Mouse (Mus musculus): ENCODE measurements at regions not wholly inside any gene's neighbourhood (a gene's known extent, or its start where the extent isn't known, plus 50 kb on each side); places are given as distances from the start of the nearest gene placed in this dataset.
A peak's percentile ranks its signal among the peaks of the same experiment; 100 is the strongest.

DNA sequence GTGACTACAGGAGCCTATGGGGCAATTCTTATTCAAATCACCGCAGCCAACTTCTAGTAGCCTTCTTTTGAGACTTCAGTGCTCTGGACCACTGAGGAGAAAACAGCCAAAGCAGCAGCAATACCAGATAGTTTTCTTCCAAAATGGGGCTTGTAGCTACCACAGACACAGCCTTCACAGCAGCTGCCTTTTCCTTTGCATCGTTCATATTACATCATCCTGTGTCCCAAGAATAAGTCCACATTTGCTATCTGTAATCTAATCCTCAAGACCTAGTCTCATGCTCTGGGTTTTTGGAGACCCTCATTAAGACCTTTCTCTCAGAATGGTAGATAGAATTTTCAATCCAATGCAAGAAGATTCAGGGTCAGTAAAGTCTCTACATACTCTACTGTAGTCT is 258.2 kb upstream of the Rbms1 start:
- no peak for DNase-seq

DNA sequence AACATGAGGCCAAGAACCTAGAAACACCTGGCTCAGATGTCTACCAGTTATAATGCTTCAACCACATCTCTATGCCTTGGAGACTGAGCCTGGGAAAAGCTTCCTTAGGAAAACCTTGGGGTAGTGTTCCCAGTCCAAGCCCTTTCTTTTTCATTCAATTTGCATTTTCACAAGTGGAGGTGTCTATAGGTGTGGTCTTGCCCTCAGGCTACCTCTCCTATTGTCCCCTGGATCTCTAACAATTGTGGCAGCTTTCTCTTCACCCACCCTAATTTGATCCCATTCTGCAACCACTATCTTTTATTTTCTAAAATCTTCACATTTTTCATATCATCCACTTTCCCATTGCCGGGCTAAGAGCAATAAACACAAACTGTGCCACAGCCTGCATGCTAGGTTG is 251.0 kb upstream of the Rbms1 start:
- DNase-seq = no peak

DNA sequence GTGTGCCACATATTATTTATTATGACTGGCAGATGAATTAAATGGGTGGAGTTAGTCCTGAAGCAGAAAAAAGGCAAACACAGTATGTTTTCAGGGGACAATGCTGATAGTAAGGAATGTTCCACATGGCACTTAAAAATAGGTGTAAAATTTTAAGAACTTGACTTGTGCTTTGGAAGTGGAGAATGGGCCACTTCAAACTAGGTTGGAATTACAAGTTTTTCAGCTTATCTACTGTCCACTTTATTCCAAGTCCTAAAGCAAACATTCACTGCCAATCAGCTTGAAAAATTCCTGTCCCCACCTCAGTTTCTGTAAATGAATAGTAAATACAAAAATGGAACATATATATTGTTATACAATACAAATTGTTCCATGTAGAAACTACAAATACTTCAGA is 238.4 kb upstream of the Rbms1 start:
- no peak for DNase-seq

DNA sequence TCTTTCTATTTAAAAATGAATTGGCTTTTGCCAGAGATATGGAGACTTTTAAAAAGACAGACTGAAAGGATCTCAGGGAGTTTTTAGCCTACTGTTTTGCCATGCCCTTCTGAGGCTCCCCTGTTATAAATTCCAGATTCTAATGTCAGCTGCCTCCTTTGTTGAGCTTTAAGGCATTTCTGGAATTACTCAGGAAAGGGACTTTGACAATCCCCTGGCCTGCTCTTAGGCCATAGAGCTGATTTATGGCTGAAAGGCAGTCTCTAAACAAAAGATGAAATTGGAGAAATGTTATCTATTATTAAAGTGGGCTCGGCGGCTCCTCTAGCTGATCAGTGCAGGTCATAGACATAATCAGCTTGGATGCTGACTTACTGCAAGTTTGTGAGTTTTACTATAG is 231.0 kb upstream of the Rbms1 start:
- DNase-seq = peak; percentile 5 to 16

DNA sequence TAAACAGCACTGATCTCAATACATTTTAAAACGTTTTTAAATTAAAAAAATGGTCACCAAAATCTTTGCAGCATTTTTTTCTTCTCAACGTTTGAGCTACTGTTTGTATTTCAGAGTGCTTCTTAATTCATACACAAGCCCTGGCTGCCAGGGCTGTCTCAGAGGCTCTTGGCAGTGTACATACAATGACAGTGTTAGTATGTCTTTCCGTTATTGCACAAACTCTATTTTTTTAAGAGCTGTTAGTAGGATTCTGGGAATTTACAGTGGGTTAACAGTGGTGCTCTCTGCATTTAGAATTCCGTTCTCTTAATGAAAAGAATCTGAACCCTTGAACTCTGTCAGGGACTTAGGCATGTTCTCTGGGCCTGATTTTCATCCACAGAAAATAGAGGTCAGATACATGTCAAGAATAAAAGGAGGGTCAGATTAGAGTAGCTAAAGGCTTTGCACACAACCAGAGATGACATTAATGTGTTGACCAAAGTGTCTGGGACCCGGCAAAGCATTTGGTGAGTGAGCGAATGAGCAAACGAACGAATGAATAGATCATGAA is 219.5 kb upstream of the Rbms1 start:
- no peak for DNase-seq

DNA sequence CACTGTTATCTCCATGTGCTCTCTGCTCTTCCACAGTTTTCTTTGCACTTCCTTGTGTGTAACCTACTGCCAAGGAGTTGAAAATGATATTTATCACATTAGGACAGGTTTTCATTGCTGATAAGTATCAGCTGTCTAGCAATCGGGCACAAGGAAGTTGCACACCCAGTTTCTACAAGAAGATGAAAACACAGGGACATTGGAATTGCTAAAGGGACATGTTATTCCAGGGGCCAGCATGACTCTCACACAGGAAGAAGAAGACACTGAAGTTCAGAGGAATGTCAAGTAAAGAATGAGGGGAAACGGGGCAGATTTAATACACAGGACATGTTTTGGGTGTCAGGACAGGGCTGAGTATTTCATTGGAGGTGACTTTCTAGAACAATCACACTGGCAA is 214.8 kb upstream of the Rbms1 start:
- DNase-seq = peak; percentile 4 to 44

DNA sequence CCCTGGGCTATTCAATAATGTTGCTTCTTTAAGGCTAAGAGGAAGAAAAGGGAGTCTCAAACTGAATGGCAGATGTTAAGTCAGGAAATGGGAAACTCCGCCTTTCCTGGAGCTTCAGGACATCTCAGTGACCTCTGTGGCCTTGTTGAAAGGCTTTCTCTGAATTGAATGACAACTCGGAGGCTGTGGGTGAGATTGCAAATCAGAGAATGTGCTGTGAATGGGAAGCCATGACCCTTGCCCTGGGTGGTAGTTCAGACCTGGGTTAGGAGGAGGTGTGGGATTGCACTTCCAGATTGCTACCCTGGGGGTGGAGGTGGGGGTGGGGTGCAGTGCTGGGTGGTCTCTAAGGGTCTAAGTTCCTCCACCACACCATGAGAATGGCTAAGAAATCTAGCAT is 213.8 kb upstream of the Rbms1 start:
- peak; percentile 49 to 66 for DNase-seq

DNA sequence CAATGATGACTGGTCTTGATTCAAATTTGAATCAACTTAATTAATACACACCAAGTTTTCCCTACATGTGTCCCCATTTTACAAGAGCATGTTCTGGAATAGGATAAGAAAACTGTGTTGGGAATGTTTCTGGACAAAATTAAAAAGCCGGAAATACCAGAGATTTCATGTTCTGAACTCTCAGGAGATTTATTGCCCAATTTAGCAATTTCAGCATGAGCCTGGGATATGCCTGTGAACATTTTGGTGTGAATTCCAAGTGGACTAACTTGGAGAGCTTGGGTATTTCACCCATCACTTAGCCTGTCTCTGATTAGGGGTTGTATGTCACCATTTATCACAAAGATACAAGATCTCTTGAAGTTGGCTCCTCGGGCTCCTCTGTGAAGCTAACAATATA is 210.6 kb upstream of the Rbms1 start:
- no peak for DNase-seq

DNA sequence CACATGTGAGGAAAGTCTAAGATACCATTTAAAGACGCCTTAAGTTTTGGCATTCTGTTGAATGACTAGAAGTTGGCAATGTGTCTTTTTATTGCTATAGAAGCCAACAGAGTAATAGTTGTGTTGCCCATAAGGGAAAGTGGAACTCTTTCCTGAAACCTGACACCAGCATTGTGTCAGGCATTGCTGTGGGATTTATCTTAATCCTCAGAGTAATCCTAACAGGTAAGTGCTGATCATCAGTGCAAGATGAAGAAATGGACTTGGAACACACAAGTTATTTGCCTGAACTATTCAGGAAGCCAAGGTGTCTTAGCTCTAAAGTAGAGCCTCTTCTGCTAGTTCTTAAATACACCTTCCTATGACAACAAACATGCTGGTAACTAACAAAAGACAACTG is 198.3 kb upstream of the Rbms1 start:
- no peak for DNase-seq

DNA sequence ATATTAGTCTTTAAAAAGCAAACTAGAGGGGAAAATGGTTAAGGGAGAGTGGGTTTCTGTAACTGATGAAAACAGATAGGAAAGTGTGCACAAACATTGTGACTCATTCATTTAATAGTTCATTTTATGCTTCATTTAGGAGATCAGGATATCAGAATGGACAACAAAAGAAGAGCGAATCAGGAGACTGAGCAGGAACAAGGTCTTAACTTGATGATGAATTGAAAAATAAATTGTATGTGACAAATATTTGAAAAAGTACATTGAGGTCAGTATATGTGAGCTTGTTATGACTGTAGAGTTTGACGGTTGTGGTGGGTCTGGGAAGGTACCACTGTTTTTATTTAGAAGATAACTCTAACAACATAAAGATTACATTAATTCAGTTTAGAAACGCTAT is 196.8 kb upstream of the Rbms1 start:
- DNase-seq = no peak

DNA sequence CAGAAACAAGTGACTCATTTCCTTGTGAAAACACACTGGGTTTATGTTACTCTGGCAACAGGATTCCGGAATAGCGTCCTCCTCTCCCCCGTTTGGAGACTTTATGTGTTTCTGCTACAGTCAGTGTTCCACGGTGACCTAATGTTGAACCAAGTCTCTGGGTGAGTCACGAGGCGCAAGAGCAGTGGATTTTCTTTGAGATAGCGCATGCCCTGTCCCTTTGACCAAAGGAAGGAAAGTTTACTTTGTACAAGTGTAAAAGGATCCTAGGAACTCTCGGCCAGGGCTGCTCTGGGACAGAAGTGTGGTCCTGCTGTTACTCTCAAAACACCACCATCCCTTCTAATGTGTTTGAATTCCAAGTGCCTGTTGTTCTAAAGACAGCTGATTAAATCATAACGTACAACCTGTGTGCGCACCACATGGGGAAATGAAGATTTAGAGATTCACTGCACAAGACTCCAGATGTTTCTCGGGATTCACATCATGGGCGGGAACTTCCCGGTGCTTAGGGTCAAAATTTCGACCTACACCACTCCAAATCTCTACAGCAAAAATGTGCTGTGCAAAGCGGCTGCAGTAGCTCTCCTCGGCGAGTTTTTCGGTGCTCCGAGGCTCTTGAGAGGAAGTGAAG is 176.1 kb upstream of the Rbms1 start:
- DNase-seq = peak; percentile 60 to 77

DNA sequence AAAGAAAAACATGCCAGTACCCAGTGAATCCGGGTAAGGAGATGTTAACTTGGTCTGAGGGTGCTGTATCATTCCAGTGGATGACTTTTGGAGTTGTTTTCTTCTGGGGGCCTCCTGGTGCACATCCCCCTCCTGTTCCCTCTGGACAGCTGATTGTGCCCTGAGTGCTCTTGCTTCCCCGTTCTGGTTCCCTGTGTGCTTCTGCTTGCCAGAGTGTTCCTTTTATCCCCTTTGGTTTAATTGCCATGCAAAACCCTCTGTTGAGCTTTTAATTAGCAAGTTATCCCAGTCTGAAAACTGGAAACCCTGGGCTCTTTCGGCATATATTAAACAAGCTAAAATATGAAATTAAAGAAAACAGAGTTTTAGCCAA is 175.6 kb upstream of the Rbms1 start:
- peak in 1 of 2 experiments; percentile 2 for DNase-seq

DNA sequence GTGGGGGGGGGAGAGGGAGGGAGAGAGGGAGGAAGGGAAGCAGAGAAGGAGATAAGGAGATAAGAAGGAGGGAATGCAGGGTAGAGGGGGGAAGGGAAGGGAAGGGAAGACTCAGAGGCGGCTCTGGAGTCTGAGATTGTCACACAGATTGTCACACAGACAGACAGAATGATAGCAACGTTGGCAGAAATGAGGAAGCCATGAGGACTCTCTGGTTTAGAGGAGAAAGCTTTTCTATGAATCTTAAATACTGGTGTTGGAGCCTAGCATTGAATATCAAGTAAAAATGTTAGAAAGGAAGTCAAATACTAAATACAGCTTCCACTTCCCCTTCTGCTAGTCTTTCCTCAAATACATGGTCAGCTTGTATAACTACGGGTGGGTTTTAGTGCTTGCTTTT is 174.4 kb upstream of the Rbms1 start:
- no peak for DNase-seq

DNA sequence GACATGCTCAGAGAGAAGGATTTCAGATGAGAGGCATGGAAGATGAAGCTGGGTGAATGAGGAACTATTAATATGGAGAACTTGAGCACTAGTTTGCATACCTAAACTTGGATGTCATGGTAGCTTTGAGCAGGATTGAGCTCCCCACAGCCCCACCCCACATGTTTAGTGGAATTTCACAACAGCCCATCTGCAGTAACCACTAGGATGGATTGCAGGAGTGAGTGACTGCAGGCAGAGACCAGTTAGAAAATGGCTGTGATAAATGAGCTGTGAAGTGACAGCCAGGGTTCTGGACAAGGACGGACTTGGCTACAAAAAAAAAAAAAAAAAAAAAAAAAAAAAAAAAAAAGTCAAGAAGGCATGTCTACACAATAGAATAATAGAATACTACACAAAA is 173.9 kb upstream of the Rbms1 start:
- no peak for DNase-seq

DNA sequence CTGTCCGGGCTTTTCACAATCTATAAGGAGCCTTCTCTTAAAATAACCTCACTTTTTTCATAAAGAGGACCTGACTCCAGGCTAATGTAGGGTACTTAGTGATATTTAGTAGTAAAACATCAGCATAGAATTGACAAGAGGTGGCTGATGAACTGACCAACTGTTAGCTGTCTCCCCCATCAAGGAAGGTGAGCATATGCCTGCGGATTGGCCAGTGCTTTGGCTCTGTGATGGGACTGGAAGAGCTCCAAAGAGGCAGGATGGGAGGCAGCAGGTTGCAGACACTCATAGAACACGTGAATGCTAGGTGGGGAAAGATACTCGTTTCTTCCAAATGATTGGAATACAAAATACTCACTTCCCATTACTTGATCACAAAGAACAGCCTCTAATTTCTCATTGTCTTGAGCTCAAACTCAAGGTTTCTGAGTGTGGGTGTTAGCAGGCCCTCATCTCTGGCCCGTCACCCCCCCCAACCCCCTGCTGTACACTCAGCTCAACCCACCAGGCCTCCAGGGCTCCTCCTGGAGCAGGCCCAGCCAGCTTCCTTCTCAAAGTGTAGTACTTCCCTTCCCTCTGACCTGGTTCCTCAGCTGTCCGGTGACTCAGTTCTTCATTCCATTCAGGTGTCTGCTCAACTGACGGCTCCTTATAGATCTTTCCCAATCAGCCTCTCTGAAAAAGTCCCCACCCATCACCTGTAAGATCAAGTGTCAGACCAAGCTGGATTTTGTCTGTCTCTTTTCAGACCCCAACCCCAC is 160.2 kb upstream of the Rbms1 start:
- DNase-seq = no peak

DNA sequence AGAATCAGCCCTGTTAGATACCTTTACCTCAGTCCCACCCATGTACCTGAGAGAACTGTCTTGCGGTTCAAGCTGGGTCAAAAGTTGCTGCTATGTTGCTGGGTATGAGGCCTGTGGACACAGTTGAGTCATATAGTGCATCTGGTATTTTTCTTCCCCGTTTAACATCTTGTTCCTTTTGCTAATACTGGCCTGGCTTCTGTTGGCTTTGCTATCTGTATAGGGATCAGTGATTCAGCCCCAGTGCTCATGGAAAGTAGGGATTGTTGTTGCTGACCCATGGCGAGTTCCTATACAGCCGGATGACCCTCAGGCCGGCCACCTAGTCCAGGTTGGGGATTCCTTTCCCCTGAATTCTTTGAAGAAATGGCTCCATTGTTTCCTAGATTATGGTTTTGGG is 158.3 kb upstream of the Rbms1 start:
- DNase-seq = no peak

DNA sequence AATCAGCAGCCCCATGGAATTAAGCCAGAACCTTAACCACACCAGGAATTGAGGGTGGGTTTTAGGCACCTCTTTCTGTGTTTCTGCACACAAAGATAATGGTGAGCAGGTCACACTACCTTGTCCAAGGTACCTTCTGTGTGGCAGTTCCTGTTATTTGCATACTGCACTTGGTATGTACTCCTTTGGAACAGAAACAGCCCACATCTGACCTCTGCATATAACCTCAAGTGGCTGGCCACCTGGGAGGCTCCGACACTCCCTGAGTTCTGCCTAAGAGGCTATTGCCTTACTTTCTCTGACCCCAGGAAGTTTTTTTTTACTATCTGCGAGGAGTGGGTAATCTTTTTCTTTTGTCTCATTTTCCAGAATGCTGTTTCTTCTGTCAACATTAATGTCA is 151.6 kb upstream of the Rbms1 start:
- DNase-seq = no peak

DNA sequence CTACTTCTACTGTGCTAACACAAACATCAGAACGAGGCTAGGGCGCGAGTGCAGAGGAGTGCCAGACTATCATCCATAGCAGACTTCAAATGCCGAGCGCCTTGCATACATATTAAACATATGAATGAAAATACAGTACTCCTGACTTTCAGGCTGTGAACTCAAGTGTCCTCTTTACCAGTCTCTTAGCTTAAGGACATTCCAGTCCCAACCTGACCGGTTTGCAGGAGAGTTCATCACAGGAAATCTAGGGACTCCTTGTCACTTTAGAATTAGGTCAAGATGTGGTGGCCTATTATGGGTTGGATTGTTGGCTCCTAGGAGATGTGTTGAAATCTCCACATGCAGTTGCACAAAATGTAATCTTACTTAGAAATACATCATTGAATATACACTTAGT is 150.9 kb upstream of the Rbms1 start:
- DNase-seq = no peak

DNA sequence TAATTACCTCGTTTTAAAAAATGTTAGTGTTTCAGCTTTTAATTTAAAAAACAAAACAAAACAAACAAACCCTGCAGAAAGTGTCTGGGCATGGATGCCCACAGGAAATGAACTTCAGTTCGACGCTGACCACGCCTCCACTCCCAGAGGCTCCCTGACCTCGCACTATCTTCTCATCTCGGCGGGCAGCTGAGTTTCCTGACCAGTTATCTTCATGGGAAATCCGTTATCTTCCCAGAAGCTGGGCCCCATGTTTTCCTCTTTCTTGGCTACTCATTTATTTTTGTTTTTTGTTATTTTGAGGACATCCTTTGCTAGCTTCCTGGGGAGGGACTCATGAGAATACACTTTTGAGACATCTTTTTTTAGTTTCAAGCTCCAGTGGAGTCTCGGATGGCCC is 147.6 kb upstream of the Rbms1 start:
- peak; percentile 67 to 80 for DNase-seq

DNA sequence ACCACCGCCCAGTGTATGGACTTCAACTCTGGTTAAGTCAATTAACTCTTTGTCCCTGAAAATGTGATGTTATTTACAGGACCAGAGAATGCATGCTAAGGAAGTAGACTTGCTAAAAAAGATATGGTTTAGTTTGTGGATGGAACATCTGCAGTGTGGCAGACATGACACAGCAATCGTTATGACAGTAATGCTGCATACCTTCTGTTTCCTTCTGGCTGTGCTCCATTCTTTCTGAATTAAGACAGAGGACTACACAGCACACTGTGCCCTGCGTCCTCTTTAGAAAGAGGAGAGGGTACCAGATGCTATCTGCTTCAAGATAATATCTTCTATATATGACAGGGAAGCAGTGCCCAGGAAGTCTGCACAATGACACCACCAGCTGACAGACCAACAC is 146.6 kb upstream of the Rbms1 start:
- DNase-seq = no peak

DNA sequence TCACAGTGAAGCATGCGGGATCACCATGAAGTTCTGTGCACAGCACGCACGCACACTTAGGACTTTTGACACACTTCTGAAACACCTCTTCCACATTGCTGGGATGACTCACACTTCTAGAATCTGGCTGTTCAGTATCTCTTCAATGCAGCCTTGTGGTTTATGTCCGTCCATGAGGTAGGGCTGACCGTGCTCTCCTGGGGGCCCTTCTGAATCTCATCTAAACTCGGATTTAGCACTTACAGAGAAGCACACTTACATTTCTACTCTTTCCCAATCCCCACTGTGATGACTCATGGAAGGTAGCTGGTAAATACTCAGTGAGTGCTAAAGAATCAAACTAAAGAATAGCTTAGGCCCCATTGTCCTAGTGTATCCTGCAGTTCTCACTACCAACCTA is 142.2 kb upstream of the Rbms1 start:
- DNase-seq = no peak

DNA sequence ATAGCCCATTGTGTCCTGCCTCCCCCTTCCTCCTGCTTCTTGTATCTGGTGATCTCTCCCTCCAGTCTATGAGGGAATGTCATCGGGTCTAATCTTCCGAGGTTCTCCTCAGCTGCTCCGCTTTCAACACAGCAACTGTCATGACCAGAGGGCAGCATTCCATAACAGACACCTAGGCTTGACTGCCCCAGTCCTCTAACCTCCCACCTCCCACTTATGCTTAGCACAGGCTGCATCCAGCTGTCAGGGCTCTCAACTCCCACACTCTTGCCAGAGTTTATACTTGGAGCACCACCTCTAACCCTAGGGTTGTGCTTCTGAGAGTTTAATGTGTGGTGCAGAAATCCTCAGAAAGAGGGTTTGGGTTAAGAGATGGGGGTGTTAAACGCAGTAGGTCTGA is 137.9 kb upstream of the Rbms1 start:
- peak; percentile 19 to 47 for DNase-seq

DNA sequence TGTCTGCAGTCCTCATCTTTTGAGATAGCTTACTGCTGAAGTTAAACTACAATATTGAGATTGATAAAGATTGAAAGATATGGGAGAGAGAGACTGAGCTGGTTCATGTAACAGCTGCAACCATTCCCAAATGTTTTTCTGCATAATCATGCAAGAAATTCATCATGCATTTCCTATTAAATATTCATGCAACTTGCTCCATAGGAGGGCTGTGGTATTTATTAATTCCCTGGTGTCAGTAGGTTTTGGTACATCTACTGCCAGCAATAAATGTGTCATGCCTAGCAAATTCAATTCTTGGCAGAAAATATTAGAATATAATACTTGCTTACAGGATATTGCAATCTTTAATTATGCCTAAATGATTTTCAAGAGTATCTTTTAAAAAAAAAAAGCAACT is 125.5 kb upstream of the Rbms1 start:
- DNase-seq = no peak

DNA sequence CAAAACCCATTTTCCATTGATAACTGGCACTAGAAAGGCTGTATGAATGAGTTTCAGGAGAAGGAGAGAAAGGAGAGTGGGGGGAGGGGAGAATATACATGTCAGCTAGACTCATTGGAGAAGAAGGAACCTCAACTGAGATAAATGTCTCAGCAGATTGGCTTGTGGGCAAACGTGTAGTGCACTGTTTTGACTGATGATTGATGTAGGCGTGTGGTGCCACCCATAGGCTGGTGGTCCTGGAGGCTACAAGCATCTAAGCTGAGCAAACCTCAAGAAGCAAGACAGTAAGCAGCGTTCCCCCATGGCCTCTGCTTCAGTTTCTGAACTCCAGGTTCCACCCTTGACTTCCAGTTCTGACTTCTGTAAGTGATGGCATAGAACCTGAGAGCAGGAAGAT is 121.8 kb upstream of the Rbms1 start:
- no peak for DNase-seq

DNA sequence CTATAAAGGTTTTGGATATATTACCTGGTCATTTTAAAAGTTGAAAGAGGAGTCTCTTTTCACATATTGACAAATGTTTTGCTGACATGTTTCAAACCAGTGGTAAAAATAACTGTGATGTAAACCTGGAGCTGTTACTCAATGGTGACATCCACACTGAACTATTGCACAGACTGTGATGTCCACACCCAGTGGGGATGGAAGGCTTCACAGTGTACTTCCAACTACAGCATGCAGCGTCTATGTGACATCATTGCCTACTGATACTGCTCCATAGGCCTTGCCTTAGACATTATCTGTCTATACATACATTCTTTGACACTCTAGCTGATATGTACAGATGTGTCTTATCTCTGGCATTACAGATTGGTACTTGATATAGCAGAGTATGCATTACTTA is 120.1 kb upstream of the Rbms1 start:
- no peak for DNase-seq

Data from kidney, postnatal 25 days (tissue).